Mouse (Mus musculus): ENCODE results near the gene St6galnac3. TPM values are rescaled to one million over a fixed set of nuclear protein-coding genes. Genes with fewer than 3 reads are reported as not detected.
"Not testable (repeated sequence)": the region's sequence is repeated elsewhere in the genome, so short reads cannot be mapped to it uniquely, and the experiment has no call there.

Gene St6galnac3
- polyA plus RNA-seq (2015; fragmentation: Nextera tagmentation; extraction: Ambion mirVana) = 10.1 and 10.2 TPM in 2 replicates

GRCm38 (mm10) chr3:153724701-153725668, at the start of gene St6galnac3:
Gene St6galnac3 (minus strand): TSS chr3:153725174.
- Histone ChIP-seq H3K9ac (peak within 1 kb of the TSS; percentile 96), H3K4me1 (replicated peaks) (peaks cover 59% of the 10 kb centered on the region), H3K9me3 (replicated peaks) (no peaks in the 10 kb centered on the region), H3K4me3 (replicated peaks) (peak within 1 kb of the TSS; percentile 94), H3K27me3 (peaks cover 12% of the 10 kb centered on the region), H3K27ac (replicated peaks) (peak within 1 kb of the TSS; percentile 83), H3K36me3 (replicated peaks) (no peaks in the 10 kb centered on the region), H3K4me2 (peak within 1 kb of the TSS; percentile 90)
- 3% methylated on average over 56 of the region's 56 CpGs for WGBS (ENCODE audit: insufficient replicate concordance)
- ATAC-seq (ENCODE audit: insufficient read depth) = peak; percentile 92

- Histone ChIP-seq H3K4me1 (replicated peaks) (peaks cover 55% of the 10 kb centered on the region), H3K9me3 (replicated peaks) (no peaks in the 10 kb centered on the region), H3K4me3 (replicated peaks) (no peak overlapping the region), H3K9ac (0 out of 2 replicates have a peak overlapping the region, but pooled peaks have one; percentile 20), H3K27me3 (no peaks in the 10 kb centered on the region), H3K4me2 (peak overlapping the region; percentile 29), H3K27ac (replicated peaks) (peak overlapping the region; percentile 63), H3K36me3 (replicated peaks) (no peaks in the 10 kb centered on the region)
- WGBS (ENCODE audit: insufficient replicate concordance) = 73% methylated on average over 3 of the region's 3 CpGs
- peak; percentile 84 for ATAC-seq (ENCODE audit: insufficient read depth)
Measured at GRCm38 (mm10) chr3:153774568-153774967, 49.6 kb upstream of the St6galnac3 start.

- Histone ChIP-seq H3K4me1 (replicated peaks) (peaks cover 52% of the 10 kb centered on the region), H3K9me3 (replicated peaks) (no peaks in the 10 kb centered on the region), H3K9ac (no peak overlapping the region), H3K4me2 (no peak overlapping the region), H3K27me3 (no peaks in the 10 kb centered on the region), H3K27ac (replicated peaks) (0 out of 2 replicates have a peak overlapping the region, but pooled peaks have one; percentile 20), H3K36me3 (replicated peaks) (no peaks in the 10 kb centered on the region), H3K4me3 (replicated peaks) (no peak overlapping the region)
- WGBS (ENCODE audit: insufficient replicate concordance) = 29% methylated on average over 4 of the region's 4 CpGs
- ATAC-seq (ENCODE audit: insufficient read depth) = no peak
Measured at GRCm38 (mm10) chr3:153771479-153771878, 46.5 kb upstream of the St6galnac3 start.

GRCm38 (mm10) chr3:153770573-153770972, 45.6 kb upstream of the St6galnac3 start:
- Histone ChIP-seq H3K9ac (no peak overlapping the region), H3K4me2 (no peak overlapping the region), H3K4me3 (replicated peaks) (no peak overlapping the region), H3K27ac (replicated peaks) (0 out of 2 replicates have a peak overlapping the region, but pooled peaks have one; percentile 7), H3K27me3 (no peaks in the 10 kb centered on the region), H3K9me3 (replicated peaks) (no peaks in the 10 kb centered on the region), H3K36me3 (replicated peaks) (no peaks in the 10 kb centered on the region), H3K4me1 (replicated peaks) (peaks cover 51% of the 10 kb centered on the region)
- no peak for ATAC-seq (ENCODE audit: insufficient read depth)
- WGBS (ENCODE audit: insufficient replicate concordance) = 35% methylated on average over 7 of the region's 7 CpGs

- Histone ChIP-seq H3K27ac (replicated peaks) (no peak overlapping the region), H3K4me2 (no peak overlapping the region), H3K4me1 (replicated peaks) (peaks cover 54% of the 10 kb centered on the region), H3K27me3 (no peaks in the 10 kb centered on the region), H3K9ac (no peak overlapping the region), H3K4me3 (replicated peaks) (no peak overlapping the region), H3K36me3 (replicated peaks) (no peaks in the 10 kb centered on the region), H3K9me3 (replicated peaks) (no peaks in the 10 kb centered on the region)
- WGBS (ENCODE audit: insufficient replicate concordance) = 73% methylated on average over 5 of the region's 5 CpGs
- ATAC-seq (ENCODE audit: insufficient read depth) = no peak
Measured at GRCm38 (mm10) chr3:153769220-153769619, 44.2 kb upstream of the St6galnac3 start.

GRCm38 (mm10) chr3:153765171-153765570, 40.2 kb upstream of the St6galnac3 start:
- Histone ChIP-seq H3K4me3 (replicated peaks) (no peak overlapping the region), H3K9me3 (replicated peaks) (no peaks in the 10 kb centered on the region), H3K9ac (no peak overlapping the region), H3K4me2 (no peak overlapping the region), H3K27me3 (no peaks in the 10 kb centered on the region), H3K27ac (replicated peaks) (peak overlapping the region; percentile 14), H3K4me1 (replicated peaks) (peaks cover 39% of the 10 kb centered on the region), H3K36me3 (replicated peaks) (no peaks in the 10 kb centered on the region)
- peak; percentile 60 for ATAC-seq (ENCODE audit: insufficient read depth)

- Histone ChIP-seq H3K4me2 (no peak overlapping the region), H3K4me1 (replicated peaks) (peaks cover 42% of the 10 kb centered on the region)
- peak; percentile 59 for ATAC-seq (ENCODE audit: insufficient read depth)
Measured at GRCm38 (mm10) chr3:153764760-153765159, 39.8 kb upstream of the St6galnac3 start.

GRCm38 (mm10) chr3:153761171-153761570, 36.2 kb upstream of the St6galnac3 start:
- Histone ChIP-seq H3K27me3 (no peaks in the 10 kb centered on the region), H3K4me2 (no peak overlapping the region), H3K27ac (replicated peaks) (no peak overlapping the region), H3K9ac (no peak overlapping the region), H3K9me3 (replicated peaks) (no peaks in the 10 kb centered on the region), H3K4me3 (replicated peaks) (no peak overlapping the region), H3K4me1 (replicated peaks) (peaks cover 51% of the 10 kb centered on the region), H3K36me3 (replicated peaks) (no peaks in the 10 kb centered on the region)
- no peak for ATAC-seq (ENCODE audit: insufficient read depth)
- WGBS (ENCODE audit: insufficient replicate concordance) = 88% methylated on average over 17 of the region's 17 CpGs

More at GRCm38 (mm10) chr3:153764760-153765159, 39.8 kb upstream of the St6galnac3 start:
- Histone ChIP-seq H3K36me3 (replicated peaks) (no peaks in the 10 kb centered on the region), H3K9ac (no peak overlapping the region), H3K4me3 (replicated peaks) (no peak overlapping the region), H3K27ac (replicated peaks) (peak overlapping the region; percentile 61), H3K27me3 (no peaks in the 10 kb centered on the region), H3K9me3 (replicated peaks) (no peaks in the 10 kb centered on the region)
- WGBS (ENCODE audit: insufficient replicate concordance) = 14% methylated on average over 5 of the region's 5 CpGs

- H3K27me3 ChIP-seq = no peaks in the 10 kb centered on the region
- peaks cover 34% of the 10 kb centered on the region for H3K4me1 ChIP-seq (replicated peaks)
- no peak overlapping the region for H3K9ac ChIP-seq
Measured at GRCm38 (mm10) chr3:153759269-153759668, 34.3 kb upstream of the St6galnac3 start.

GRCm38 (mm10) chr3:153756500-153756996, 31.6 kb upstream of the St6galnac3 start:
- Histone ChIP-seq H3K4me3 (replicated peaks) (no peak overlapping the region), H3K4me1 (replicated peaks) (peaks cover 26% of the 10 kb centered on the region), H3K4me2 (no peak overlapping the region), H3K27ac (replicated peaks) (no peak overlapping the region), H3K36me3 (replicated peaks) (no peaks in the 10 kb centered on the region), H3K9ac (no peak overlapping the region), H3K27me3 (no peaks in the 10 kb centered on the region), H3K9me3 (replicated peaks) (no peaks in the 10 kb centered on the region)
- no peak for ATAC-seq (ENCODE audit: insufficient read depth)
- 88% methylated on average over 2 of the region's 2 CpGs for WGBS (ENCODE audit: insufficient replicate concordance)

More at GRCm38 (mm10) chr3:153759269-153759668, 34.3 kb upstream of the St6galnac3 start:
- no peaks in the 10 kb centered on the region for H3K36me3 ChIP-seq (replicated peaks)
- H3K9me3 ChIP-seq (replicated peaks) = no peaks in the 10 kb centered on the region
- no peak overlapping the region for H3K4me2 ChIP-seq
- no peak overlapping the region for H3K27ac ChIP-seq (replicated peaks)
- no peak overlapping the region for H3K4me3 ChIP-seq (replicated peaks)
- ATAC-seq (ENCODE audit: insufficient read depth) = no peak

GRCm38 (mm10) chr3:153755785-153756326, 30.9 kb upstream of the St6galnac3 start:
- H3K4me2 ChIP-seq; H3K27me3 ChIP-seq; H3K4me3 ChIP-seq (replicated peaks); H3K27ac ChIP-seq (replicated peaks); H3K9me3 ChIP-seq (replicated peaks); H3K36me3 ChIP-seq (replicated peaks); ATAC-seq (ENCODE audit: insufficient read depth); H3K9ac ChIP-seq: not testable (repeated sequence)
- H3K4me1 ChIP-seq (replicated peaks) = peaks cover 26% of the 10 kb centered on the region
- 34% methylated on average over 14 of the region's 14 CpGs for whole genome bisulfite sequencing (ENCODE audit: insufficient replicate concordance)

All from liver, embryonic 15.5 days (tissue).